Mouse (Mus musculus) forebrain, embryonic 12.5 days (tissue): ENCODE data around the gene Stat6. TPM values are rescaled to one million over a fixed set of nuclear protein-coding genes. Genes with fewer than 3 reads are reported as not detected.

ENCODE experiments used
- ATAC-seq: fragments of 200-750 bp; cut with Nextera tagmentation; 2 replicates; pipeline ENCODE4 v1.8.0; 2017; ENCODE audit warnings: moderate TSS enrichment; ENCODE audit not compliant: low FRiP score
- H3K27ac ChIP-seq: fragments of 300-500 bp; sonication (generic); 2 replicates; pipeline ENCODE4 v1.5.1; 2016; ENCODE audit warnings: mild to moderate bottlenecking
- H3K27me3 ChIP-seq: fragments of 300-500 bp; sonication (generic); 2 replicates; pipeline ENCODE4 v1.6.1; 2016; ENCODE audit warnings: mild to moderate bottlenecking
- H3K36me3 ChIP-seq: fragments of 300-500 bp; sonication (generic); replicated peaks from 2 replicates; pipeline ENCODE4 v1.6.1; 2016; ENCODE audit warnings: mild to moderate bottlenecking
- H3K4me1 ChIP-seq: fragments of 300-500 bp; sonication (generic); 2 replicates; pipeline ENCODE4 v1.6.1; 2016
- H3K4me2 ChIP-seq: fragments of 300-500 bp; sonication (generic); 2 replicates; pipeline ENCODE4 v1.6.1; 2016; ENCODE audit warnings: mild to moderate bottlenecking, moderate library complexity
- H3K4me3 ChIP-seq: fragments of 300-500 bp; sonication (generic); replicated peaks from 2 replicates; pipeline ENCODE4 v1.5.1; 2016; ENCODE audit warnings: mild to moderate bottlenecking
- H3K9ac ChIP-seq: fragments of 300-500 bp; sonication (generic); 2 replicates; pipeline ENCODE4 v1.6.1; 2016; ENCODE audit warnings: mild to moderate bottlenecking
- H3K9me3 ChIP-seq: fragments of 300-500 bp; sonication (generic); 2 replicates; pipeline ENCODE4 v1.6.1; 2016
- WGBS: fragments of 180-500 bp; shearing (Covaris S2); methylation state at CpG from one replicate; pipeline ENCODE4 v1.1.7; 2016; 5-methylcytosine and 5-hydroxymethylcytosine counted together
- polyA plus RNA-seq: library from polyadenylated mRNA; unstranded; fragments of >200 nt; fragmentation: Nextera tagmentation; extraction: Ambion mirVana; gene quantifications from 2 replicates; pipeline ENCODE4 v1.2.1, GENCODE M21; 2016

Gene Stat6
- polyA plus RNA-seq = 4.5 and 5.4 TPM in 2 replicates

- ATAC-seq = no peak; the same call in 1 of the 2 replicates
- no peaks in the 10 kb centered on the region for H3K9me3 ChIP-seq
- peak within 1 kb of the TSS; percentile 42 for H3K27ac ChIP-seq
- H3K9ac ChIP-seq = peak within 1 kb of the TSS; percentile 40; the same call in 1 of the 2 replicates
- H3K4me3 ChIP-seq = peak within 1 kb of the TSS; percentile 35
- H3K27me3 ChIP-seq = peaks cover 50% of the 10 kb centered on the region
- 5% methylated on average over 37 of the region's 37 CpGs for WGBS
- peak within 1 kb of the TSS; percentile 56 for H3K4me2 ChIP-seq
- H3K4me1 ChIP-seq = peaks cover 22% of the 10 kb centered on the region
- no peaks in the 10 kb centered on the region for H3K36me3 ChIP-seq
These were observed at the start of gene Stat6 for GRCm38 (mm10) chr10:127642772-127643552. Gene Stat6 (plus strand): TSS chr10:127642986.

- H3K27me3 ChIP-seq = no peaks in the 10 kb centered on the region
- WGBS = 95% methylated on average over 8 of the region's 8 CpGs
- H3K36me3 ChIP-seq = peaks cover 82% of the 10 kb centered on the region
- no peak overlapping the region for H3K27ac ChIP-seq
- peaks cover 21% of the 10 kb centered on the region for H3K4me1 ChIP-seq
- H3K4me2 ChIP-seq = no peak overlapping the region
- H3K9me3 ChIP-seq = no peaks in the 10 kb centered on the region
- ATAC-seq = no peak
- no peak overlapping the region for H3K4me3 ChIP-seq
- no peak overlapping the region for H3K9ac ChIP-seq
These were observed 48.4 kb upstream of the Stat6 start for GRCm38 (mm10) chr10:127594405-127594804.

- Histone ChIP-seq H3K9ac (no peak overlapping the region), H3K4me1 (peaks cover 25% of the 10 kb centered on the region), H3K4me2 (no peak overlapping the region), H3K27me3 (no peaks in the 10 kb centered on the region), H3K36me3 (peaks cover 76% of the 10 kb centered on the region), H3K27ac (no peak overlapping the region), H3K4me3 (no peak overlapping the region), H3K9me3 (no peaks in the 10 kb centered on the region)
- no peak for ATAC-seq
- WGBS = 94% methylated on average over 30 of the region's 30 CpGs
These were observed 47.7 kb upstream of the Stat6 start for GRCm38 (mm10) chr10:127594930-127595715.

GRCm38 (mm10) chr10:127596321-127596941 is 46.4 kb upstream of the Stat6 start:
- Histone ChIP-seq H3K9me3 (no peaks in the 10 kb centered on the region), H3K9ac (no peak overlapping the region), H3K4me3 (no peak overlapping the region), H3K4me2 (no peak overlapping the region), H3K27me3 (no peaks in the 10 kb centered on the region), H3K27ac (peak overlapping the region; percentile 15; the same call in 1 of the 2 replicates), H3K4me1 (peaks cover 25% of the 10 kb centered on the region), H3K36me3 (peaks cover 71% of the 10 kb centered on the region)
- WGBS = 57% methylated on average over 7 of the region's 7 CpGs
- no peak for ATAC-seq

GRCm38 (mm10) chr10:127597311-127597901 is 45.4 kb upstream of the Stat6 start:
- H3K27me3 ChIP-seq = no peaks in the 10 kb centered on the region
- H3K27ac ChIP-seq = 0 out of 2 replicates have a peak overlapping the region, but pooled peaks have one; percentile 6
- H3K36me3 ChIP-seq = peaks cover 71% of the 10 kb centered on the region
- ATAC-seq = no peak
- whole genome bisulfite sequencing = 80% methylated on average over 5 of the region's 5 CpGs
- no peak overlapping the region for H3K4me2 ChIP-seq
- no peak overlapping the region for H3K9ac ChIP-seq
- H3K9me3 ChIP-seq = no peaks in the 10 kb centered on the region
- peaks cover 25% of the 10 kb centered on the region for H3K4me1 ChIP-seq
- H3K4me3 ChIP-seq = no peak overlapping the region

- H3K4me3 ChIP-seq = no peak overlapping the region
- ATAC-seq = no peak
- H3K27ac ChIP-seq = no peak overlapping the region
- no peak overlapping the region for H3K9ac ChIP-seq
- H3K9me3 ChIP-seq = no peaks in the 10 kb centered on the region
- WGBS = 66% methylated on average over 8 of the region's 8 CpGs
- H3K27me3 ChIP-seq = no peaks in the 10 kb centered on the region
- peaks cover 71% of the 10 kb centered on the region for H3K36me3 ChIP-seq
- H3K4me1 ChIP-seq = peaks cover 25% of the 10 kb centered on the region
- H3K4me2 ChIP-seq = no peak overlapping the region
These were observed 44.2 kb upstream of the Stat6 start for GRCm38 (mm10) chr10:127598607-127599006.

- Histone ChIP-seq H3K9me3 (no peaks in the 10 kb centered on the region), H3K27me3 (no peaks in the 10 kb centered on the region), H3K27ac (no peak overlapping the region), H3K4me2 (no peak overlapping the region), H3K36me3 (peaks cover 71% of the 10 kb centered on the region), H3K4me1 (peaks cover 25% of the 10 kb centered on the region), H3K4me3 (no peak overlapping the region), H3K9ac (no peak overlapping the region)
- no peak for ATAC-seq
- WGBS = 90% methylated on average over 11 of the region's 11 CpGs
These were observed 43.5 kb upstream of the Stat6 start for GRCm38 (mm10) chr10:127599252-127599651.

GRCm38 (mm10) chr10:127599779-127600541 is 42.8 kb upstream of the Stat6 start:
- Histone ChIP-seq H3K9me3 (no peaks in the 10 kb centered on the region), H3K4me1 (peaks cover 25% of the 10 kb centered on the region), H3K4me3 (no peak overlapping the region), H3K4me2 (no peak overlapping the region), H3K36me3 (peaks cover 71% of the 10 kb centered on the region), H3K27ac (0 out of 2 replicates have a peak overlapping the region, but pooled peaks have one; percentile 26), H3K27me3 (no peaks in the 10 kb centered on the region), H3K9ac (no peak overlapping the region)
- 78% methylated on average over 17 of the region's 17 CpGs for WGBS
- no peak for ATAC-seq

GRCm38 (mm10) chr10:127602194-127602593 is 40.6 kb upstream of the Stat6 start:
- H3K9ac ChIP-seq = no peak overlapping the region
- no peak overlapping the region for H3K27ac ChIP-seq
- H3K36me3 ChIP-seq = peaks cover 85% of the 10 kb centered on the region
- no peaks in the 10 kb centered on the region for H3K27me3 ChIP-seq
- H3K4me1 ChIP-seq = peaks cover 14% of the 10 kb centered on the region
- WGBS = 97% methylated on average over 6 of the region's 6 CpGs
- no peak for ATAC-seq
- H3K4me3 ChIP-seq = no peak overlapping the region
- no peaks in the 10 kb centered on the region for H3K9me3 ChIP-seq
- H3K4me2 ChIP-seq = no peak overlapping the region

GRCm38 (mm10) chr10:127603437-127604371 is 39.1 kb upstream of the Stat6 start:
- no peak for ATAC-seq
- Histone ChIP-seq H3K4me3 (no peak overlapping the region), H3K4me2 (no peak overlapping the region), H3K9me3 (no peaks in the 10 kb centered on the region), H3K27me3 (no peaks in the 10 kb centered on the region), H3K4me1 (peaks cover 7% of the 10 kb centered on the region), H3K36me3 (peaks cover 85% of the 10 kb centered on the region), H3K27ac (no peak overlapping the region), H3K9ac (no peak overlapping the region)
- WGBS = 84% methylated on average over 13 of the region's 13 CpGs
